Mouse (Mus musculus) hindbrain, embryonic 15.5 days (tissue): ENCODE measurements around the gene Casz1. TPM values are rescaled to one million over a fixed set of nuclear protein-coding genes. Genes with fewer than 3 reads are reported as not detected.

Experiments
- ATAC-seq: fragments of 200-750 bp; cut with Nextera tagmentation; 2 replicates; pipeline ENCODE4 v1.8.0; 2017; ENCODE audit warnings: low read depth, moderate number of reproducible peaks, moderate TSS enrichment; ENCODE audit not compliant: low FRiP score
- H3K27ac ChIP-seq: fragments of 300-500 bp; sonication (generic); replicated peaks from 2 replicates; pipeline ENCODE4 v1.5.1; 2015; ENCODE audit warnings: mild to moderate bottlenecking, inconsistent platforms
- H3K27me3 ChIP-seq: fragments of 300-500 bp; sonication (generic); 2 replicates; pipeline ENCODE4 v1.6.1; 2015; ENCODE audit warnings: control low read depth, inconsistent platforms
- H3K36me3 ChIP-seq: fragments of 300-500 bp; sonication (generic); 2 replicates; pipeline ENCODE4 v1.6.1; 2015; ENCODE audit warnings: control low read depth, inconsistent platforms
- H3K4me1 ChIP-seq: fragments of 300-500 bp; sonication (generic); replicated peaks from 2 replicates; pipeline ENCODE4 v1.6.1; 2015; ENCODE audit warnings: control low read depth, inconsistent platforms
- H3K4me2 ChIP-seq: fragments of 300-500 bp; sonication (generic); 2 replicates; pipeline ENCODE4 v1.6.1; 2015; ENCODE audit warnings: moderate library complexity, mild to moderate bottlenecking, inconsistent platforms
- H3K4me3 ChIP-seq: fragments of 300-500 bp; sonication (generic); 2 replicates; pipeline ENCODE4 v1.5.1; 2015; ENCODE audit warnings: mild to moderate bottlenecking, inconsistent platforms
- H3K9ac ChIP-seq: fragments of 300-500 bp; sonication (generic); 2 replicates; pipeline ENCODE4 v1.6.1; 2015; ENCODE audit warnings: inconsistent platforms
- H3K9me3 ChIP-seq: fragments of 300-500 bp; sonication (generic); 2 replicates; pipeline ENCODE4 v1.6.1; 2016; ENCODE audit warnings: control low read depth, inconsistent platforms
- WGBS: fragments of 180-500 bp; shearing (Covaris S2); methylation state at CpG from one replicate; pipeline ENCODE4 v1.1.7; 2015; 5-methylcytosine and 5-hydroxymethylcytosine counted together
- polyA plus RNA-seq: library from polyadenylated mRNA; unstranded; fragments of >200 nt; fragmentation: Nextera tagmentation; extraction: Ambion mirVana; gene quantifications from 2 replicates; pipeline ENCODE4 v1.2.1, GENCODE M21; 2015

Casz1 gene
- polyA plus RNA-seq, 1 experiment from 2014 or later, result 4.6 TPM

- Histone ChIP-seq H3K9me3 (no peaks in the 10 kb centered on the region), H3K4me2 (0 out of 2 replicates have a peak overlapping the region, but pooled peaks have one; percentile 100), H3K9ac (no peak overlapping the region), H3K4me3 (no peak overlapping the region), H3K36me3 (no peaks in the 10 kb centered on the region), H3K27ac (no peak overlapping the region), H3K27me3 (peaks cover 60% of the 10 kb centered on the region), H3K4me1 (peaks cover 29% of the 10 kb centered on the region)
- WGBS, result 28% methylated on average over 8 of the region's 8 CpGs
- ATAC-seq, result no peak
Observed at GRCm38 (mm10) chr4:148902919-148903727, 98.9 kb downstream of the Casz1 start.

- WGBS, result 92% methylated on average over 7 of the region's 7 CpGs
Observed at GRCm38 (mm10) chr4:148905295-148905694, 101.1 kb downstream of the Casz1 start.

GRCm38 (mm10) chr4:148906806-148907205, 102.6 kb downstream of the Casz1 start:
- Histone ChIP-seq H3K9me3 (no peaks in the 10 kb centered on the region), H3K9ac (no peak overlapping the region), H3K4me3 (no peak overlapping the region), H3K4me1 (peaks cover 35% of the 10 kb centered on the region), H3K27me3 (peaks cover 33% of the 10 kb centered on the region), H3K27ac (no peak overlapping the region), H3K36me3 (no peaks in the 10 kb centered on the region), H3K4me2 (no peak overlapping the region)
- WGBS, result 91% methylated on average over 10 of the region's 10 CpGs
- ATAC-seq, result no peak

More at GRCm38 (mm10) chr4:148905295-148905694, 101.1 kb downstream of the Casz1 start:
- H3K4me1 ChIP-seq, result peaks cover 42% of the 10 kb centered on the region
- H3K4me2 ChIP-seq, result no peak overlapping the region
- no peaks in the 10 kb centered on the region for H3K36me3 ChIP-seq
- no peak for ATAC-seq
- H3K27me3 ChIP-seq, result peaks cover 42% of the 10 kb centered on the region
- no peak overlapping the region for H3K27ac ChIP-seq
- H3K4me3 ChIP-seq, result no peak overlapping the region
- no peak overlapping the region for H3K9ac ChIP-seq
- H3K9me3 ChIP-seq, result no peaks in the 10 kb centered on the region

- H3K27ac ChIP-seq, result no peak overlapping the region
- no peaks in the 10 kb centered on the region for H3K9me3 ChIP-seq
- 49% methylated on average over 11 of the region's 11 CpGs for WGBS
- no peaks in the 10 kb centered on the region for H3K36me3 ChIP-seq
- H3K27me3 ChIP-seq, result peaks cover 20% of the 10 kb centered on the region
- peaks cover 22% of the 10 kb centered on the region for H3K4me1 ChIP-seq
- no peak overlapping the region for H3K4me3 ChIP-seq
- H3K9ac ChIP-seq, result no peak overlapping the region
- H3K4me2 ChIP-seq, result no peak overlapping the region
- ATAC-seq, result no peak
Observed at GRCm38 (mm10) chr4:148908214-148908681, 104.0 kb downstream of the Casz1 start.

- Histone ChIP-seq H3K27me3 (peaks cover 15% of the 10 kb centered on the region), H3K36me3 (no peaks in the 10 kb centered on the region), H3K9me3 (no peaks in the 10 kb centered on the region), H3K9ac (no peak overlapping the region), H3K27ac (no peak overlapping the region), H3K4me1 (peaks cover 22% of the 10 kb centered on the region), H3K4me3 (no peak overlapping the region), H3K4me2 (no peak overlapping the region)
- no peak for ATAC-seq
- 71% methylated on average over 15 of the region's 15 CpGs for WGBS
Observed at GRCm38 (mm10) chr4:148908760-148909510, 104.7 kb downstream of the Casz1 start.

GRCm38 (mm10) chr4:148909566-148909965, 105.3 kb downstream of the Casz1 start:
- no peak overlapping the region for H3K4me3 ChIP-seq
- no peak overlapping the region for H3K9ac ChIP-seq
- no peak for ATAC-seq
- no peak overlapping the region for H3K27ac ChIP-seq
- whole genome bisulfite sequencing, result 51% methylated on average over 11 of the region's 11 CpGs
- H3K9me3 ChIP-seq, result no peaks in the 10 kb centered on the region
- H3K36me3 ChIP-seq, result no peaks in the 10 kb centered on the region
- peaks cover 15% of the 10 kb centered on the region; the same call in 1 of the 2 replicates for H3K27me3 ChIP-seq
- no peak overlapping the region for H3K4me2 ChIP-seq
- H3K4me1 ChIP-seq, result peaks cover 23% of the 10 kb centered on the region

- Histone ChIP-seq H3K9me3 (no peaks in the 10 kb centered on the region), H3K4me2 (no peak overlapping the region), H3K9ac (no peak overlapping the region), H3K4me1 (peaks cover 38% of the 10 kb centered on the region), H3K4me3 (no peak overlapping the region), H3K27me3 (0 out of 2 replicates have a peak, but pooled peaks cover 3% of the 10 kb centered on the region), H3K27ac (no peak overlapping the region), H3K36me3 (no peaks in the 10 kb centered on the region)
- 61% methylated on average over 7 of the region's 7 CpGs for WGBS
- no peak for ATAC-seq
Observed at GRCm38 (mm10) chr4:148912134-148912533, 107.9 kb downstream of the Casz1 start.

- Histone ChIP-seq H3K9ac (no peak overlapping the region), H3K27ac (no peak overlapping the region), H3K27me3 (0 out of 2 replicates have a peak, but pooled peaks cover 2% of the 10 kb centered on the region), H3K4me2 (no peak overlapping the region), H3K4me1 (peaks cover 43% of the 10 kb centered on the region), H3K4me3 (no peak overlapping the region), H3K9me3 (no peaks in the 10 kb centered on the region), H3K36me3 (no peaks in the 10 kb centered on the region)
- ATAC-seq, result no peak
- WGBS, result 65% methylated on average over 8 of the region's 8 CpGs
Observed at GRCm38 (mm10) chr4:148912826-148913590, 108.8 kb downstream of the Casz1 start.

GRCm38 (mm10) chr4:148914863-148915622, 110.8 kb downstream of the Casz1 start:
- Histone ChIP-seq H3K4me3 (no peak overlapping the region), H3K4me1 (peaks cover 47% of the 10 kb centered on the region), H3K27ac (peak overlapping the region; percentile 60), H3K9ac (no peak overlapping the region), H3K9me3 (no peaks in the 10 kb centered on the region), H3K27me3 (peaks cover 4% of the 10 kb centered on the region; the same call in 1 of the 2 replicates), H3K4me2 (no peak overlapping the region), H3K36me3 (no peaks in the 10 kb centered on the region)
- WGBS, result 24% methylated on average over 10 of the region's 10 CpGs
- peak; percentile 68 for ATAC-seq

- H3K9ac ChIP-seq, result no peak overlapping the region
- peaks cover 55% of the 10 kb centered on the region for H3K4me1 ChIP-seq
- peak overlapping the region; percentile 60 for H3K27ac ChIP-seq
- no peak overlapping the region for H3K4me2 ChIP-seq
- H3K27me3 ChIP-seq, result peaks cover 5% of the 10 kb centered on the region; the same call in 1 of the 2 replicates
- WGBS, result 64% methylated on average over 15 of the region's 15 CpGs
- ATAC-seq, result no peak
- H3K36me3 ChIP-seq, result no peaks in the 10 kb centered on the region
- H3K4me3 ChIP-seq, result no peak overlapping the region
- H3K9me3 ChIP-seq, result no peaks in the 10 kb centered on the region
Observed at GRCm38 (mm10) chr4:148915849-148916248, 111.6 kb downstream of the Casz1 start.
